Mouse (Mus musculus): ENCODE measurements around the gene Ubap1l.

The Ubap1l gene

DNA sequence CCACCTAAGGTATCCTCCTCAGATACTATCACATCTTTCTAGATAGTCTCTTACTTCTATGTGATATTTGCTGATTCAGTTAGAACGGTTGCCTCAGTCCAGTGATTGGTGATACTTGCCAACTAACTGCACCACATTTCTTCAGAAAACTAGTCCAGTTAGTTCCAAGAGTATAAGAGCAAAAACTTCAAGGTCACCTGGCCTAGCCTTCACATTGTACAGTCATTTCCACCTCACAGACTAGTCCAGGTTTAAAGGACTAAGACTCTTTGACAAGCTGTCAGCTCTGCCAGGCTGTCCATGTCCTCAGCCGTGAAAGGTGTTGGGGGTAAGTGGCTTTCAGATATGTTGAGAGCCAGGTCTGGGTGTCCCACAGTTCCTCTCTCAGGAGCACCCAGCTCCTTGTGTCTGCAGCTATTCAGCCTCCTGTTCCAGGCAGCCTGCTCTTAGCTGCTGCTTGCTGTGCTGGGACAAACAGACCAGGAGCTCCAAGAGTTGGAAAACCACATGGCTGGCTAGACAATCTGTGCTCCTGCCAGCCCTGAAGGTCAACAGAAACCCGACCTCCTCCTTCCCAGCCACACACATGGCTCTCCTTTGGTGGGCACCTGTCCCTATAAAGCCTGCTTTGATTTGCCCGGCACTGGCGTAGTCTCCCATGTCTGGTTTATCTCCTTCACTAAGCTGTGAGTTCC lies 13.8 kb downstream of the Ubap1l start:
- CTCF ChIA-PET, result no interaction called here

DNA sequence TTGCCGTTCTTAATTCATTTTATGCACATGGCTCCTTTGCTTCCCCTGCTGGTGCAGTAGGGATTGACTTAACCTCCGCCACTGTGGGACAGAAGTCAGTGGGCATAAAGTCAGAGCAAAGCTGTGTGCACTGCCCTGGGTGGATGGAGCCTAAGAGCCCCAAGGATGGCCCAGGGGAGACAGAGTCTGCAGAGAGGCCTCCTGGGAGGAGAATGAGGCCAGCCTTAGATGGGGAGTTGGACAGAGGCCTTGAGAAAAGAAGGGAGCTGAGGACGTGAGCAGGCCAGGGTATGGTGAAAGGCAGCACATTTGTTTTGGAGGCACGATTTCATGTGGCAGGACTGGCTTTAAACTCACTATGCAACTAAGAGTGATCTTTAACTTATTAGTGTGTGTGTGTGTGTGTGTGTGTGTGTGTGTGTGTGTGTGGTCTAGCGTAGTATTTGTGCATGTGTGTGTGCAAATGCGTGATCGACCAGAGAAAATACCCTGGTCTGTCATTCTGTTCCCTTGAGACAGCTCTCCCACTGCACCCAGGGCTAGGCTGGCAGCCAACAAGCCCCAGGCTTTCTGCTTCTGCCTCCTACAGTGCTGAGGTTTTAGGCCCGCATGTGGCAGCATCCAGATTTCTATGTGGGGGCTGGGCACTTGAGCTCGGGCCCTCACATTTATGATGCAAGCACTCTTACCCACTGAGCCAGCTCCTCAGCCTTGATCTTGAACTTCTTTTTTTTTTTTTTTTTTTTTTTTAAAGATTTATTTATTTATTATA lies 14.5 kb downstream of the Ubap1l start:
- CTCF ChIA-PET, result no interaction called here

DNA sequence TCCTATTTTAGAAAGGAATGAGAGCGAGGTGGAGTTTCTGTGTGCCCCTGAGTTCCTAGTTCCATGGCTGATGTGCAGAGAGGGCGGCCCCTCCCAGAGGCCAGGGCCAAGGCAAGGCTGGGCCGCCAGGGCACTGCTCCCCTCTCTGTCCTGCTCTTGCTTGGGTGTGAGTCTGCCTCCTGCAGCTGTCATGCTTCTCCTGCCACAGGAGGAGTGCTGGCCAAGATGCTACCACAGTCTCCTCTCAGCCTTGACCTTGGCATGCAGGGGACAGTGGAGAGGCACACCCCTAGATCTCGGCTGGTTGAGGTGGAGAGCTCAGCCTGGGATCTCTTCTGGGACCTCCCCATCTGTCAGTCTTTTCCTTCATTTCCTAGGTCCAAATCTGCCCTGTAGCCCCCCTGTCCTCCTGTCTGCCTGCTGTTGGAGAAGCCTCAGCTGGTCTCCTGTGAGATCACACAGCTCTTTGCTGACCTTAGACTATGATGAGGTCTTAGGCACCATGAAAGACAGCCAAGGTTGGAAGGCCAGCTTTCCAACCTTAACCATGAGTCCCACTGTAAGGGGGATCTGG lies 20.3 kb downstream of the Ubap1l start:
- CTCF ChIA-PET, result no interaction called here

DNA sequence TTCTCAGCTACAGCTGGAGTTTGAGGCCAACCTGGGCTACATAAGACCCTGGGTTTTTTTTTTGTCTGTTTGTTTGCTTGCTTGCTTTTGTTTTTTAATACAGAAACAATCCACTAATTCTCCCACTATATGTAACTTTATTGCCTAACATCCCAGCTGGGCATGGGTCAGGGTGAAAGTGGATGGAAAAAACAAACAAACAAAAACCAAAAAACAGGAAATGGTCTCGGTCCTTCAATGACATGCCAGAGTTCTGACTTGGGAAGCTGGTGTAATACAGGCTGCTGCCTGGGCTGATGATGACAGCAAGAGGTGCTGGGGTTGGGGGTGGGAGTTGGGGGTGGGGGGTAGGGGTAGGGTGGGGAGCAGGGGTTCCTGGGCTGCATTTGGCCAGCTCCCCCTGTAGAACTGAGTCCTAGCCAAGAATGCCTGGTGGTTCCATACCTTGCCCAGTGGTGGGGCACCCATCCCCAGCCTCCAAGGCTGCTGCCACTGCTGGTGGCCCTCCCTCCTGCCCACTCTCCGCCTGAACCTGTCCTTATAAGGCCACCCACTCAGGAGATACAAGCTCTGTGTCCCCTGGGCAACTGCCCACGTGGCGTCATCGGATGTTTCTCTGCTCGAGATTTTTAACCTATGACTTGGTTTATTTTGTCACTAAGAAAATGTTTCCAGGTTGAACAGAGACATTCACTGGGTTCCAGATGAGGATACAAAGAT lies 21.4 kb downstream of the Ubap1l start:
- CTCF ChIA-PET, result interaction anchor here (0.5 kb wide), 1 partner anchor 43 kb away, joined by 5 read pairs; no protein-coding TSS in a partner anchor

DNA sequence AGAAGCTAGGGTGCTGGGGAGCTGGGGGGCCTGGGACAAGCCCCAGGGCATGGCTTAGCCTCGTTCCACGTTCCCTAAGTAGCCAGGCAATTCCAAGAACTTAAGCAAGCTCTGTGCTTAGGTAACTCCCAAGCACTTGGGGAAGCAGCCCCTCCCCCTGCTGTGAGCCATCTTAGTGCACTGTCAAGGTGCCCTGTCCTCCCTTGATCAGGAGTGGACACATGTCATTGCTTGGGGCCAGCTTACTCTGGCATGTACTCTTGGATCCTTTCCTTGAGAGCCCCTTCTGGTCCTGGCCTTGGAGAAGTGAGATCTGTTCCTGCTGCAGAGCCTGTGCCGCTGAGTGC lies 21.9 kb downstream of the Ubap1l start:
- CTCF ChIA-PET, result no interaction called here

DNA sequence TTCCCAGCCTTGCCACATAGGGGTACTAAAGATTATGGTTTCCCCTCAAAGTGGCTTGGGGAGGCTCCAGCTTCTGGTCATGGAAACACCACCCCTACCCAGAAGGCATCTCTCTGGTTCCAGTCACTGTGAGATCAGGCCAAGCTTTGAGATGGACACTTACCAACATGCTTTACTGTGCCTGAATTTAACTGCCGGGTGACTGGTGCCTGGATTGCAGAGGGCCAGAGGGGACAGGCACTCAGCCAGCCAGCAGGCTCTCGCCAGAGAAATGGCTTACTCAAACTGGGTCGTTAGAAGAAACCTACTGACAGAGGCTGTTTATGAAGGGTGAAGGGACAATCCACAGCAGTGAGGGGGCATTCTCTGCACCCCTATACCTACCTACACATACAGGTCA lies 23.4 kb downstream of the Ubap1l start:
- CTCF ChIA-PET, result no interaction called here

DNA sequence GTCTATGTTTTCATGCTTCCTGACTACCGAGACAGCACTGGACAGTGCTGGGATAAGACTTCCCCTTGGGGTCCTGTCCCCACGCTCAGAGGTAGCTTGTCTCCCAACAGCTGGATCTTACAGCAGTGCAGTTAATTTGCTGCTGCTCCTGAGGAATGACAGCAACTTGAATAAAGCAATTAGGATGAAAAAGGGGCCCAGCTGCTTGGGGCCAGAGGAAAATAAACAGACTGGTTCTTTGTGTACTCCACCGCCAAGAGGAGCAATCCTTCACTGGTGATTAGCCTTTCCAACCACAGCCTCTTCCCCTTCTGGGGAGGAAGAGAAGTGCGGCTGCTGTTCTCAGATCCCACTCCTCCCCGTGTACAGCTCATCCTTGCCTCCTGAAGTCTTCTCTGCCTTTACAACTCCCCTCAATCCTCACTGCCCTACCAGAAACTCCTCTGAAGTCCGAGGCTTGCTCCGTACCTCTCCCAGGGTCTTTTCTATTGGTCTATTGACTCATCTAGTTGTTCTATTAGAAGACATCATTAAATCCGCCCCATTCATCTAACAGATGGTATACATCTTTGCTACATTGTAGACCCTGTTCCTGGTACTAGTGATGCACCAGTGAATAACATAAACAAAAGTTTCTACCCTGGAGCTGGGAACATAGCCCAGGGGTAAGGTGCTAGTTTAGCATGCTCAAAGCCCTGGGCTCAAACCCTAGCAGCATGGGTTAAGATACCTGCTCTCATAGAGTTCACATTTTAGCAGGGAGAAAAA lies 25.7 kb downstream of the Ubap1l start:
- CTCF ChIA-PET, result no interaction called here

DNA sequence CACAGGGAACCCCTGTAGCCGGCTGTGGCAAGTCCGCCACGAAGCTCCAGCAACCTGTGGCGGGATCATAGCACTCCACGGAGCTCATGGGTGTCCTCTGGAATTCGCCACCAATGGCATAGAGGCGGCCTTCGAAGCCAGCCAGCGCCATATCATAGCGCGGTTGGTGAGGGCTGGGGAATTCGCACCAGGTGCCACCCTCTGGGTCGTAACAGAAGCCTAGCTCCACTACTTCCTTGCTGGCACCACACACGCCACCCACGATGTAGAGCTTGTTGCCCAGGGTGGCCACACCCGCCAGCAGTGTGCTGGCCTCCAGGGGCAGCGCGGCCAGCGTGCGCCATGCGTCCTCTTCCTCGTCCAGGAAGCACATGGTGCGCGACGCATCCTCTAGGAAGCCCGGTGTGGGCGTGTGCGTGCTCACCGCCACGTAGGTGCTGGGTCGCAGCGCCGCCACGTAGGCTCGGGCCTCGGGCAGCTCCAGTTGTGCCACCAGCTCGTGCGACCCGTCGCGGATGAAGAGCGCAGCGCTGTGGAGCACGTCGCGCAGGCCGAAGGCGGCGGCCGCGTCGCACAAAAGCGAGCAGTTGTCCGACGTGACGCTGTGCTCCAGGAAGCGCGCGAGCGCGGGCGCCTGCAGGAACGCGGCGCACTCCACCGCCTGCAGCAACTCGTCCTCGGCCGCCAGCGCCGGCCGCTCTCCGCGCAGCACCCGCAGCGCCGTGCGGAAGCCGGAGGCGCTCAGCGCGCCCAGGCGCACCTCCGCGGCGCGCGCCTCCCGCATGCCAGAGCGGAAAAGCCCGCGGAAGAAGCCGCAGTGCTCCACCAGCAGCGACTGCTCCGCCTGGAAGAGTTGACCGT lies 30.1 kb downstream of the Ubap1l start:
- CTCF ChIA-PET, result no interaction called here

DNA sequence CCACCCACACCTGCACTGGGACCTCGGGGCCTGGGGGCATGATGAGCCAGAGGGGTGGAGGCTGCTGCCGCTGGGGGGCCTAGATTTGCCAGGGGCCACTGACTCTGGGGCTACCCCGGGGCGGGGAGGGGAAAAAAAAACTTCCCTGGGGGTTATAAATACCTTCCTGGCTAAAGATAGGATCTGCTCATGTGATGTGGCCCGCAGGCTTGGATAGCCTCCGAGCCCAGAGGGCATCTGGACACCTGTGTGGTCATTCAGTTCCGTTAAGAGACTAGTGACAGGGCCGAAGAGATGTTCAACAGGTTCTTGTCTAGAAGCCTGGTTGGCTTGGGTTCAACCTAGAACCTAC lies 30.7 kb downstream of the Ubap1l start, which contains the start of gene Kbtbd13:
Gene Kbtbd13 (minus strand): TSS at position 40 of the 352 bp plus-strand sequence.
- CTCF ChIA-PET, result no interaction called here

DNA sequence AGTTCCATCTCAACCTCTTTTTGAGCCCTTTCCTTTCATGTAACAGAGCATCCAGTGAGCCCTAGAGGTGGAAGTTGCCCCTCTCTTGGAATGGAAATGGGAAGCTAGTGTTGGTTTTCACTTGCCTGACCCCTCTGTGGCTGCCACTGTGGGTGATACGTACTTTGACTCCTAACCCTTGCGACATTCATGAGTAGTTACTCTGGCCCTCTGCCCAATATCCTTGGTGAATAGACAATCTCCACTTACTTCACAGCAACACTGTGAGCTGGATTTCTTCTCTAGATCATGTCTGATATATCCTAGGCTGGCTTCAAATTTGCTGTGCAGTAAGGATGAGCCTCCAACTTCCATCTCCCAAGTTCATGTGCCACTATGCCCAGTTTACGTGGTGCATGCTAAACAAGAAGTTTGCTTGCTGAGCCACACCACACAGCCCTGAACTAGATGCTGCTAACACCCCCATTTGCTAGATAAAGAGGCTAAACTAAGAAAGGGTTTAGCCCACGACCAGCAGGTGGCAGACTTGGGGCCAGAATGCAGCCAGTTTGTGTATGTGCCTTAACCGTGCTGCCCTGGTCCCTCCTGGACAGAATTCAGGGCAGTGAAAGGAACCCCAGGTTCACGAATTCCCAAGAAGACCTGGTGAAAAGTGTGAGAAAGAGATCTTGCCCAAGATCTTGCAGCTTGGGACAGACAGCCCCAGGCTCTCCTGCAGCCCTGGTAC lies 32.0 kb downstream of the Ubap1l start:
- CTCF ChIA-PET, result interaction anchor here (0.6 to 0.7 kb wide), 2 partner anchors 49 to 214 kb away, joined by 3 to 4 read pairs; no protein-coding TSS in a partner anchor

DNA sequence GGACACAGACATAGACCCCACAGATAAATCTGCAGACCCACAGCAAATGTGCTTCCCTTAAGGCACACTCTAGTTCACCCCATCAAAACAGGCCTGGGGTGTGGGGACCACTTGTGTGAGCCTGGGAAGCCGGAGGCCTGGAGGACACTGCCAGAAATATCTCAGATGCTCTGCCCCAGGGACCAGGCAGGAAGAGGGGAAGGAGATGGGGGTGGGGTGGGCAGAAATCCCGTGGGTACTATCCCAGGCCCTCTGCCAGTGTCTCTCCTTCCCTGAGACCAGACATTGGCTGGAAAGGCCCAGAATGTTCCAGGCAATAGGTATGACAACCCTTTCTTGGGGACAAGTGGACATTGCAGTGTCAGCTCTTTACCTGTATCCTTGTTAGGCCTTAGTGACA lies 32.8 kb downstream of the Ubap1l start:
- CTCF ChIA-PET, result no interaction called here

DNA sequence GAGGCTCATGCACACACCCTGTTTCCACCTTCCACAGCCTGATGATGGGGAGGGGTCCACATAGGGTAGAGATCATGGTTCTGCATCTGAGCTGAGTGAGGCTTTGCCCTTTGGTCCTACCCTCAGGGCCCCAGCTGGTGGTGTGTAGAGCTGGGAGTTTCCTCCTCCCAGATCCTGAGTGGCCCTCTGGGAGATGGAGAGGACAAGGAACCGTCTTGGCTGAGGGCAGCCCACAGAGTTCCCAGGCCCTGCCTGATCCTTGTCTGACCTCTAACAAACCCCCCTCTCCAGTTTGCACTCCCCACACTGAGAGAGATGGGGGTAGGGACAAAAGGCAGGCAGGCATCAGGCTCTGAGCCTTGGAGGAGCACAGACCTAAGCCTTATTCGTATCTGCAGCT lies 33.5 kb downstream of the Ubap1l start:
- CTCF ChIA-PET, result no interaction called here

DNA sequence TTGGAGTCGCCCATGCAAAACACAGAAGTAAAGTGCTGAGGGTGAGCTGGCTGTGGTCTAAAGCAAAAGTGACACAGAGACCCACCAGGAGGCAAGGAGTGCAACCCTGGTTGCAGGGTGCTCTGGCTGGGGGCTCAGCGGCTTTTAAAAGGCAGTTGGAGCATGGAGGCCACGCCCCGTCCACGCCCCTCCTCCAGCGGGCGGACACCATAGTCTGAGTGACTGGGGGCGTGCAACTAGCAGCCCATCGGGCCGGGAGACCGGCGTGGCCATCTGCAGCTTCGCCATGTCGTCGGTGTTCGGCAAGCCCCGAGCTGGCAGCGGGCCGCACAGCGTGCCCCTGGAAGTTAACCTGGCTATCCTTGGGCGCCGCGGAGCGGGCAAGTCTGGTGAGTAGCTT lies 37.4 kb downstream of the Ubap1l start, which contains the start of gene Rasl12:
Gene Rasl12 (plus strand): TSS at position 228 of the 400 bp plus-strand sequence.
- CTCF ChIA-PET, result no interaction called here

DNA sequence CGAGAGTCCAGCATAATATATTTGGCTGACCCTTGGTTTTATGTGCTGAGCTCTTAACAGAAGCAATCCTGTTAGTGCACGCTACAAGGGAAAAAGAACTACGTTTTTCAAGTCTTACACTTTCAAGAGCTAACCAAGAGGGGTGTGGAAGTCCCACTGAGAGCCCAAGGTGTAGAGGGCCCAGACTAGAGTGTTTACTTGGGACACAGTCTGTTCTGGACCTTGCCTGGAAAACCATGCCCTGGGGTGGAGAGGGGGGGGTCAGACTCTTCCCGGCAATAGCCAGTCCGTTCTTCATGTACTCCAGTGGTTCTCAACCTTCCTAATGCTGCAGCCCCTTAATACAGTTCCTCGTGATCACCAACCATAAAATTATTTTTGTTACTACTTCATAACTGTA lies 39.1 kb downstream of the Ubap1l start:
- CTCF ChIA-PET, result no interaction called here

DNA sequence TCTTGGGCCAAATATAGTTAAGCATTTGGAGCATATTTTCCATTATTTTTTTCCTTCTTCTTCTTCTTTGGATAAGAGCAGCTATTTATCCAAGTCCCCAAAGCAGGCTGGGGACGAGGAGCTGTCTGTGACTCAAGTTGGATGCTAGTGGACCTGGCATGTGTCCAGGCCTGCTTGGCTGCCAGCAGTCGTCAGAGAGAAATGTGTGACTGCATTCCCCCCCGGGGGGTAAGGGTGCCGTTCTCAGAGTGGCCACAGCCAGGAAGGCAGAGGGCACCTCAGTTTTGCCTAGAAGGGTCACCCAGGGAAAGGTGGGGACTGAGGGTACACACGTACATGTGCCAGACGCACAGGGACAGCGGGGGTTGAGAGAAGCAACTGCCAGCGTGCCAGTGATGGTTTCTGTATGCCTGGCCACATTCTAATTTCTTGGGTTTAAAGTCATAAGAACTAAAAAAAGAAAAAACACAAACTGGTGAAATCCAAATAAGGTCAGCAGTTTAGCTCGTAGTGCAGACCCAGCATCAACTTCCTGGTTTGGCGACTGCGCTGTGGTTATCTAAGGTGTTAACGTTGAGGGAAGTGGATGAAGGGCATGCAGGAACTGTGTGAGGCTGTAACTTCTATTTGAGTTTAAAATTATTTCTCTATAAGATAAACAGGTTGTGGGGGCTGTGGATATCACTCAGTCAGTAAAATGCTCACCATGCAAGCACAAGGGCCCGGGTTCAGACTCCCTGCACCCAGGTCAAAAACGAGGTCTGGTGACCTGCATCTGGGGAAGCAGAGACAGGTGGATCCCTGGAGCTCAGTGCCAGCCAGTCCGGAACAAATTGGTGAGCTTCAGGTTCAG lies 43.7 kb downstream of the Ubap1l start:
- CTCF ChIA-PET, result no interaction called here

DNA sequence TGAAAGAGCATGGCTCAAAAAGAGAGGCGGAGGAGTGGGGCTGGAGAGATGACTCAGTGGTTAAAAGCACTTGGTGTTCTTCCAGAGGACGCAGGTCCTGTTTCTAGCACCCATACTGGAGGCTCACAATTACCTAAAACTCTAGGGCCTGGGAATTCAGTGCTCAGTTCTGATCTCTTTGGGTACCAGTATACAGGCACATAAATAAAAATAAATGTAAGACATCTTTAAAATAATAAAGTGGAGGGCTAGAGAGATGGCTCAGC lies 44.3 kb downstream of the Ubap1l start:
- CTCF ChIA-PET, result no interaction called here

DNA sequence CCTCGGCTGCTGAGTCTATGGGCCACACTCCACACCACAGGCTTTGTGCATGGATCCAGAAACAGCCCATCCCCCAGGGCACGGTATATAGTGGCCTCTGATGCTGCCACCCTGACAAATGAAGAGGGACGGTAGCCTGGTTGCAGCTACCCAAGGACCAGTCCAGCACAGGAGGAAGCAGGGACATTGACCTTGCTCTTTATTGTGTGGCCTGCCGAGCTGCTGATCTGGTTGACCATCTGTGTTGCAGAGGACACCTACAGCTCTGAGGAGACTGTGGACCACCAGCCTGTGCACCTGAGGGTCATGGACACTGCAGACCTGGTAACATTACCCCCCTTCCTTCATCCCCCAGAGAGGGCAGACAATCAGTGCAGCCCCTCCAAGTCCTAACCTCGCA lies 46.5 kb downstream of the Ubap1l start:
- CTCF ChIA-PET, result no interaction called here

DNA sequence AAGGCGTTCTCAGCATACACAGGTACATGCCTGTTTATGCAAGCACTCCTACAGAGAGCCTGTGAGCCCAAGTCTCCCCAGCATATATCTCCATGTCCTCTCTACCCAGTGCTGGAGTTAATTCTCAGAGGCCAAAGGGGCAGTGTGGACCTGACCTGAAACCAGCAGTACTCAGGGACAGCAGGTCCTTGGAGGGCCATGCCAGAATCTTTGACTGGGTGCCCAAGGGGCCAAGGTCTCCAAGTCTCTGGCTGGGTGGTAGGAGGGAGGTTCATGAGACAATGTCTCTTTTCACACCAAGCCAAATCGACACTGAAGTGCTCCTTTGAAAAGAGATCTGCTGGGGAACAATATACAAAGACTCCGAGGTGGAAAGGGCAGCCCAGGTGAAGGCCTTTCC lies 47.0 kb downstream of the Ubap1l start:
- CTCF ChIA-PET, result no interaction called here

DNA sequence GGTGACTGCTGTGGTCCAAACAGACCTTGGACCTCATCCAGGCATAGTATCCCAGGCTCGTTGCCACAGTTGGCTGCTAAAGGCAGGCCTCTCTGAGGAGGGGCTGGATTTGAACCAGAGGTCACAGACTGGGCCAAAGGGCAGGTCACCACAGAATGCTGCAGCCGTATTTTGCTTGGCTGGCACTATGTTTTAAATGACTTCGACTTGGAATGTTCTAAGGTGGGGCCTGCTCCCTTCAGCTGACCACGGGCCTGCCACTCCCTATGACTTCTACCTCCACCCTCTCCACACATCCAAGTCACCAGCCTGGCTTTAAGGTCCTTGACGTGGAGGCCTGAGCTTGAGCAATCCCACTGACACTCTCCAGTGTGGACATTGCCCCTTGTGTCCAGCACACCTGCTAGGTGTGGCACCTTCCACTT lies 48.0 kb downstream of the Ubap1l start:
- CTCF ChIA-PET, result no interaction called here

DNA sequence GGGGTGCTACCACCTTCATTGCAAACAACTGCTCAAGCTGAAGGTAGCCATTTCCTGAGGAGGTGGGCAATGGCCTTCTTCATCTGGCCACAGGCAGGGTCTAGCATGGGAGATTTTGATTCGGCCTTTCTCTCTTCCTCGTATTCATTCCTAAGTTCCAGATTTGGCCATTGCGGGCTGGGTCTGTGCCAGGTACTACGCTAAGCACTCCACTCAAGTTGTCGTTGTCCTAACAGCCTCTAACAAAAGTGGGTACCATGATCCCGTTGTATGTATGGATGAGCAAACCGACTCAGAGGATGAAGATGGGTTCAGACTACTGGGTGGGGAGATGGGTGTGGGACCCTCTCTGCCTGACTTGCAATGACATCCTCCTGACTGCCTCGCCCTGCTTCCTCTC lies 49.5 kb downstream of the Ubap1l start:
- CTCF ChIA-PET, result no interaction called here
